Mouse (Mus musculus): Measurements from ENCODE around the gene Olfr311. TPM values are rescaled to one million over a fixed set of nuclear protein-coding genes. Genes with fewer than 3 reads are reported as not detected.
"Not testable (repeated sequence)": the region's sequence is repeated elsewhere in the genome, so short reads cannot be mapped to it uniquely, and the experiment has no call there.

Gene Olfr311
- not detected for total RNA-seq (2021)

DNA sequence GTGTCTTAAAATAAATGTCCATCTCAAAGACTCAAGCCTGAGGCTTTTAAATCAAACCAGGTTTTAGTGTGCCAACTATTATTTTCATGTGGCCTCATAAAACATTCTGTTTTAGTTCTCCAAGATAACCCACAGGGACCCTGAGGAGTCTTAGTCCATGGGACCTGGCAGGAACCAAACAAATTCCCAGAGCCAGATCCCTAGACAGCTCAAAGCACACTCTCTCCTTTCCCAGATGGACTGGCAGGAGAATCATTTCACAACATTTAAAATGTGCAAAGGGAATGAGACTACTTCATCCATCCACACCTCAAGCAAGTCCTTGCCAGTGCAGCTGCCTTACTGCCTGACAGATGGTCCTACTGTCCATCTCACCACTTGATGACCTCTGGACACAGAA is at the start of gene Olfr311:
TSS of gene Olfr311 (plus strand) at position 301 of the 400 bp plus-strand sequence.
- DNase-seq; intact Hi-C loops (cut with DNase I): not testable (repeated sequence)

DNA sequence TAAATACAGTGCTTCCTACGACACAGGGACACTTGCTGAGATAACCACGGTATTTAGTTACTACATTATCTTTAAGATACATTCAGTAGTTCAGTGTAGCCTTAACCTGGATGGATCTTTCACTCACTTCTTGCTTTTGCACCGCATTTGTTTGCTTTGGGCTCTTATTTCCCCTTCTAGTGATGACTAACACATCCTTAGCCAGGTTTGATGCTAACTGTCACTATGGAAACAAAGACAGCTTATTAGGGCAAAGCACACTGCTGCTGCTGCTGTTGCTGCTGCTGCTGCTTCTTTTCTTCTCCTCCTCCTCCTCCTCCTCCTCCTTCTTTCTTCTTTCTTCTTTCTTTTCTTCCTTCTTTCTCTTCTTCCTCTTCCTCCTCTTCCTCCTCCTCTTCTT is 49.5 kb upstream of the Olfr311 start:
- intact Hi-C loops (cut with DNase I) = no loop called here
- no peak for DNase-seq

DNA sequence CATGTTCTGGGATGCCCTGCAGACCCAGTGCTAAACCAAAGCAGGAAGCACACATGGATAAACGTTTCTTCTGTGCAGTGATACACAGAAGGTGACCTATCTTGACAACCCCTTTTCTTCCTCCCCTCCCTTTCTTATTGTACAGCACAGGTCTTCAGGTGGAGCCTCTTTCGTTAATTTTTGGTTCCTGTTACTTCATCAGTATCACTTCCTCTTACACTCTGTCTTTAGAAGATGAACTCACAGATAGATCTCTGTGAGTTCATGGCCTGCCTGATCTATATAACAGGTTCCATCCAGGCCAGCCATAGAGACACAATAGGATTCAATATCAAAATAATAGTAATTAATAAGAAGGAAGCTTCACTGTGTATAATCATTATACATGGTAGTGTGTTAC is 49.0 kb upstream of the Olfr311 start:
- intact Hi-C loops (cut with DNase I) = no loop called here
- DNase-seq = no peak

DNA sequence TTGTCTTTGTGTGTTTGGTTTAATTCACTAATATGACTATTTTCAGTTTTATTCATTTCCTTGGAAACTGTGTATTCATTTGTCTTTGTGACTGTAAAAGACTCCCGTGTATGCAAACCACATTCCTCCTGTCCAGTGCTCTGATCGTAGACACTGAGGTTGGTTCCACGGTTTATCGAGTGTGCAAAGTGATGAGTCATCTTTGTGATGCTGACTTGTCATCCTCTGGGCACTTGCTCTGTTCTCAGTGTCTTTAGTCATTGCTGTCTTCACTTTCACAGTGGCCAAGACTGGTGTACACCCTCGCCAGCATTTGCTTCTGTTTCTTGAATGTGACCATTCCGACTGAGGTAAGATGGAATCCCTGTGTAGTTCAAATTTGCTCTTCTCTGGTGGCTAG is 48.4 kb upstream of the Olfr311 start:
- DNase-seq = no peak
- intact Hi-C loops (cut with DNase I) = no loop called here

DNA sequence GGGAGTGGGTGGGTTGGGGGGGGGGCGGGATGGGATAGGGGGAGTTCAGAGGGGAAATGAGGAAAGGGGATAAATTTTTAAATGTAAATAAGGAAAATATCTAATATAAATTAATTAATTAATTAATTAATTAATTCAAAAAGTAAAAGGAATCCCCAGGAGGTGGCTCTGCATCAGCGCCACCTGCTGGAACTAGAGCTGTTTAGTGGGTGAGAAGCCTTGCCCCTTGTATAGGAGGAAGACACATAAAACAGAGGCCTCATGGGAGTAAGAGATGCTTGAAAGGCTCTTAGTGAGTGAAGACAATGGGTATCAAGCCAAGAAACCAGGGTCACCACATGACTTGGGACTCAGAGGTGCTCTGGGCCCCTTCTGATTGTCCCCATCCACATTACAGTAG is 43.2 kb upstream of the Olfr311 start:
- DNase-seq = no peak

DNA sequence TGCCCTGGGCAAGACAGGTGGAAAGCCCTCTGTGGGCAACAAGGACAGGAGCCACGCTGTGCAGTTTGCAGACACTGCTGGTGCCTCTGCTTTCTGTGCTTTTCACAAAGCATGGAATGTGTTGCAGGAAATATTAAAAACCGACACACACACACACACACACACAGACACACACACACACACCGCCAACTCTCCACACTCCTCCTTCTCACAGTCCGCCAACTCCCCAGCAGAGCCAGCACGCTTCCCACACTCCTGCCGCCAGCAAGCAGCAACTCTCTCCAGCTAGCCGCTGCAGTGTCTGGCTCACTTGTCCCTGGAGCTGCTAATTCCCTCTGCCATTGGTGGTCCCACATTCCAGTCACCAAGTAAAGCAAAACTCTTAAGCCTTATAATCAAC is 42.2 kb upstream of the Olfr311 start:
- intact Hi-C loops (cut with DNase I) = no loop called here
- peak; percentile 7 to 34 for DNase-seq

More for the DNA sequence above, 43.2 kb upstream of the Olfr311 start:
- intact Hi-C loops (cut with DNase I) = no loop called here

DNA sequence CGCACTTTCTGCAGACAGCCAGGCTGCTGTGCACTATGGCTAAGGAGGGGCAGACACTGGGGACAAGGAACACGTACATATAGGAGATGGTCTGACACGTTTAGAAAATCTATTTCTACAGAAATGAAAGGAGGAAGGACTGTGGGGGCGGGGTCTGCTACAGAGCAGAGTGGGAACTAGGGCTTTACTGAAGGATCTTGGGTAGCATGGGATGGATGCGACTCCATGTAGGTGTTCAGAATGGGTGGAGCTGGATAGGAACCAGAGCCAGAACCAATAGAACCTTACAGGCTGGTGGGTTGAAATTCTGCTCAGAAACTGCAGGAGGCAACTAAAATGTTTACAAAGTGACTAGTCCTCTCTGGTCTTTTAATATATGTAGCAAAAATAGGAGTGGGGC is 39.3 kb upstream of the Olfr311 start:
- intact Hi-C loops (cut with DNase I) = no loop called here
- DNase-seq = no peak

DNA sequence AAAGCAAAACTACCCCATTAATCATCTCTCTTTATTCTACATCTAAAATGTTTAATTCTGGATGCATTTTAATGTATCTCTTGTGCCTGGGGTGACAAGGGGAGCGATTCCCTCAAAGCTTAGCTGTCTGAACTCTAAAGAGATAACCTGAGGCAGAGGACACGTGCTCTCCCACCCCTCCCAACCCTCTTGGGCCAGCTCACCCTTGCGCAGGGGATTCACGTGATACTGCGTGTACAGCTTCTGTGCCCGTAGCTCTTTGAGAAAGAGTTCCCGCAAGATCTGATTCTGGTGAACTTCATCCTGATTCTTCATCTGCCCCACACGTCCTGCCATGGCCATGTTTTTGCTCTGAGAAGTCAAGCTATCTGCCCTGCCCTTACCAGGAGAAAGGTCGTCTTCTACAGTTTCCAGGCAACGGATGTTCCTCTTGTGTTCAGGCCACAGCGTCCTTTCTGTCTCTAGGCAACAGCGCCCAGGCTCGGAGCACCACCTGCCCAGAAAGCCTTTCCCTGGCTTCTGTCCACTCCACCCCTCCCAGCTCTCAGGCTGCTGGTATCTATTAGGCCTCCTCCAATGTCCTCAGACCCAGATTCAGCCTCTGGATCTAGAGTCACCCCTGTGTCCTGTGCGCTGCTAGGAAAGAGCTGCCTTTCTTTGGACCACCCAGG is 37.4 kb upstream of the Olfr311 start, which contains the start of gene Fam183b:
TSS of gene Fam183b (minus strand) at position 403 of the 671 bp plus-strand sequence.
- intact Hi-C loops (cut with DNase I) = no loop called here
- DNase-seq = peak; percentile 23 to 29

DNA sequence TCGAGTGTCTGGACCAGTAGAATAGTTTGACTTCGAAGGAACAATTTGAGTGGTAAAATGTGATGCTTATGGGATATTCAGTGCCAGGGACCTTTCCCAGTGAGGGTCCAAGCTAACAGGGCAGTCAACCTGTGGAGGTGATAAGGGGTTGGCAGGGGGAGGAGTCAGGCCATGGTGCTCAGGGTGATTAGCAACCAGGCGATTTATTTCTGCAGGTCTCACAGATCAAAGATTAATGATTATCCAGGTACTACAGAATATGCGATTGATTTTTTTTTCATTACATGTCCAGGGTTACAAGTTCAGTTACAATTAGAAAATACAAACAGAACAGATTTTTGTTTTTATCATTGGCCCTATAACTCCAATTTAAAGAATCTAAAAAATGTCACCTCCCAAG is 35.2 kb upstream of the Olfr311 start:
- DNase-seq = no peak
- intact Hi-C loops (cut with DNase I) = no loop called here

DNA sequence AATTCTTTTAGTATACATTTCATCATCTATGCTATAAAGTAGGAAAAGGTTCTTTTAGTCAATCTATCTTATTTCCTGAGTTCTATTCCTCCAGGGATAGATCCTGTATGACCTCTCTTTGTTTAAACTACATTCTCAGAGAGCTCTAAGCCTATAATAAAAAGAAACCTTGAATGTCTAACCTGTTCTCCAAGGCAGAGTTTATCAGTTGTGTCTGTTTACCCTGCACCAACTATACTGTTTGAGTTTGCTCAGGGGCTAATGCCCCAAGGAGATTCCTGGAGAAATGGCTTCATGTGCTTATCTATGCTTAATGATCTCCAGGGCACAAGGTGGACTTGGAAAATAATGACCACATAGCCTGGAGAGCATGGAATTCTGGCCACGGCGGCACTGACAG is 34.7 kb upstream of the Olfr311 start:
- intact Hi-C loops (cut with DNase I) = no loop called here
- DNase-seq = no peak

DNA sequence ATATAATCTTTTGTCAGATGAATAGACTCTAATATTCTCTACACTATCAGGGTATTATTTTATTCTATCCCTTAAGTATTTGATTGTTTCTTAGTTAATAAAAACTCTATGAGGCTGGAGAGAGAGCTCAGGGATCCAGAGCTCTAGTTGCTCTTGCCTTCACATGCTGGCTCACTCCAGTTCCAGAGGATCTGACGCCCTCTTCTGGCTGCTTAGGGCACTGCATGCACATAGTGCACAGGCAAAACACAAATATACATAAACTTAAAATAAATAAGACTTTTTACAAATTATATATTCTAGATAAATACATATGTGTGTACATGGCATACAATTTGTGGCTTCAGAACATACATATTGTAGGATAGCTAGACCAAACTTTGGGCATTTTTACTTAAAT is 27.1 kb upstream of the Olfr311 start:
- no peak for DNase-seq
- intact Hi-C loops (cut with DNase I) = no loop called here

DNA sequence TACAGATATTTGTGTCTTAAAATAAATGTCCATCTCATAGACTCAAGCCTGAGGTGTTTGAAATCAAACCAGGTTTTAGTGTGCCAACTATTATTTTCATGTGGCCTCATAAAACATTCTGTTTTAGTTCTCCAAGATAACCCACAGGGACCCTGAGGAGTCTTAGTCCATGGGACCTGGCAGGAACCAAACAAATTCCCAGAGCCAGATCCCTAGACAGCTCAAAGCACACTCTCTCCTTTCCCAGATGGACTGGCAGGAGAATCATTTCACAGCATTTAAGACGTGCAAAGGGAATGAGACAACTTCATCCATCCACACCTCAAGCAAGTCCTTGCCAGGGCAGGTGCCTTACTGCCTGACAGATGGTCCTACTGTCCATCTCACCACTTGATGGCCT is 24.4 kb upstream of the Olfr311 start, which contains the start of gene Olfr313:
TSS of gene Olfr313 (plus strand) at position 301 of the 400 bp plus-strand sequence.
- intact Hi-C loops (cut with DNase I); DNase-seq: not testable (repeated sequence)

DNA sequence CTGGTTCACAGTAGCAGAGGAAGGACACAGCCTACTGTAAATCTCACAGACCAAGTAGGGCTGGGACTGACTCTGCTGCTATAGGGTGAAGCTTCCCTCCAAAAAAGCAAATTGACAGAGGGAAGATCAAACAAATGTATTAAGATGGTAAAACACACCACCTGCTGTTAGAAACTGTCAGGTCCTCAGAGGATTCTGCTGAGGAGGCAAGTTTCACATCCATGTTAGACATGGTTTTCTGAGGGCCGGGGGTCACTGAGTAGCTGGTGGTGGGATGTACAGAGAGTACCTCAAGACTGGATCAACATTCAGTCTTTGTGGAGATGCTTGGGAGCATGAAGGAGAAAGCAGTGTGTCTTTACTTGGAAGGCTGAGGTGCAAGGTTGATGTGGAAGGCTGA is 23.4 kb upstream of the Olfr311 start:
- DNase-seq = no peak
- intact Hi-C loops (cut with DNase I) = no loop called here

DNA sequence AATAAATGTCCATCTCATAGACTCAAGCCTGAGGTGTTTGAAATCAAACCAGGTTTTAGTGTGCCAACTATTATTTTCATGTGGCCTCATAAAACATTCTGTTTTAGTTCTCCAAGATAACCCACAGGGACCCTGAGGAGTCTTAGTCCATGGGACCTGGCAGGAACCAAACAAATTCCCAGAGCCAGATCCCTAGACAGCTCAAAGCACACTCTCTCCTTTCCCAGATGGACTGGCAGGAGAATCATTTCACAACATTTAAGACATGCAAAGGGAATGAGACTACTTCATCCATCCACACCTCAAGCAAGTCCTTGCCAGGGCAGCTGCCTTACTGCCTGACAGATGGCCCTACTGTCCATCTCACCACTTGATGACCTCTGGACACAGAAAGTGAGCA is 10.1 kb upstream of the Olfr311 start, which contains the start of gene Olfr312:
TSS of gene Olfr312 (plus strand) at position 301 of the 400 bp plus-strand sequence.
- intact Hi-C loops (cut with DNase I); DNase-seq: not testable (repeated sequence)

DNA sequence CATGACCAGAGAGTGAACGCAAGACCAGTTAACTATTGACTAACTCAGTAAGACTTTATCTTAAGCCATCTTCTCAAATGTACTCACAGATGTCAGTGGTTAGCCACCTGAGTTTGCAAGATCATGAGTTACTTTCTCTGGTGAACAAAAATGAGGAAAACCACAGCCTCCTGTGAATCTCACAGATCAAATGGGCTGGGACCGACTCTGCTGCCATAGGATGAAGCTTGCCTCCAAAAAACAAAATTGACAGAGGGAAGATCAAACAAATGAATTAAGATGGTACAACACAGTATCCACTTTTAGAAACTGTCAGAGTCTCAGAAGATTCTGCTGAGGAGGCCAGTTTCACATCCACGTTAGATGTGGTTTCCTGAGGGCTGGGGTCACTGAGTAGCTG is 9.3 kb upstream of the Olfr311 start:
- intact Hi-C loops (cut with DNase I) = no loop called here
- DNase-seq = no peak

DNA sequence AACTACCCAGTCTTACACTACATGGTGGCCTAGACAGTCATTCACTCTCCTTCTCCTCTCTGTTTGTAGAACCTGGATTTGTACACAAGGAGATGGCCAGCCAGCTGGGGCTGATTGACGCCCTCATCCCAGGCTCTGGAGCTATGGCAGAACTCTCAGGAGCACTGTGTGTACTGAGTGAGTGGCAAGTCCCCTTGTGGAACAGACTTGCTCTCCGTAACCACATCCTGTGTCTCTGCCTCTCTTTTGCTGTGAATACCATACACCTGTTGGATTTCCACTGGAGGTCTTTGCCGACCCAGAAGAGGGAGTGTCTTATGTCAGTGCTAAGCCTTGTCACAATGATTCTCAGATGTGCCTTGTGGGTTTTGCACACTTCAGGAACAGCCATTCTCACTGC is 6.5 kb upstream of the Olfr311 start:
- DNase-seq; intact Hi-C loops (cut with DNase I): not testable (repeated sequence)

DNA sequence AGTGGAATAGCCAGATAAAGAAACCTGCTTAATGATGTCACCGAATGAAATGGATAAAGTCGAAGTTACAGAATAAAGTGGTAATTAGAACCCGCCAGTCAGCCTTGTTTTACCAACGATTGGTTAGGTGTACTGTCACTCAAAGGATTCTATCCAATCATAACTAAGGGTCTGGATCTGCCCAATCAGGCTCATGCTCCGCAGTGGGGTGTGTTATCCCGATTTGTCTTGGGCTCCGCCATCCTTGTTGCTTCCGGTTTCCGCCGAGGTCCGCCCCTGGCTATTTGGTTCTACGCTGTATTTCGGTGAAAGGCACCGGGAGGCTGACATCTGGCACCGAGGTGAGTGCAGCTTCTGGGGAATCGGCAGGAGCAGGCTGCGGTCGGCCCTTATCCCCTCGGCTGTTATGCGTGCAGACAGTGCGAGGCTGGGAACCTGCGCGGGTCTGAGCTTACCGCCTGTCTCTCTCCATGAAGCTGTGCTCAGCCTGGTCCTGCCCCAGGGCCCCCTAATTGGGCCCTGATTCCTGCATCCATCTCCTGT is 7.9 kb downstream of the Olfr311 start, which contains the start of gene Gm12258:
TSS of gene Gm12258 (plus strand) at position 240 of the 543 bp plus-strand sequence.
- DNase-seq = peak; percentile 96 to 97
- intact Hi-C loops (cut with DNase I) = no loop called here

DNA sequence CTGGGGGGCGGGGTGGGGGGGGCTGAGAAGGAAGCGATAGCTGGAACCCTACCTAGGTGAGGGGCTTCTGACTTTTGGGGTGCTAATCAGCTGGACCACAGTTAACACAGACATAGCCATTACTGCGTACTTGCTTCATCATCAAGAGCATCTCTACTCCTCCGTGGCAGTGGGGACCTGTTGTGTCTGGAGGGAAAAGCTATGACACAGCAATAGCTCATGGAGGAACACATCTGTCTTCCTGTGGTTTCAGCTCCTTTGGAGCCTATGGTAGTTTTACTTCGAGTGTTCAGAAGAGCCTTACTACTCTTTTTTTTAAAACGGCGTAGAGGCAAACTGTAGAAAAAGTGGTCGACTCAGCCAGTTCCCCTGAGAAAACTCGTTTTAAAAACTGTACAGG is 8.6 kb downstream of the Olfr311 start:
- intact Hi-C loops (cut with DNase I) = no loop called here
- no peak for DNase-seq

DNA sequence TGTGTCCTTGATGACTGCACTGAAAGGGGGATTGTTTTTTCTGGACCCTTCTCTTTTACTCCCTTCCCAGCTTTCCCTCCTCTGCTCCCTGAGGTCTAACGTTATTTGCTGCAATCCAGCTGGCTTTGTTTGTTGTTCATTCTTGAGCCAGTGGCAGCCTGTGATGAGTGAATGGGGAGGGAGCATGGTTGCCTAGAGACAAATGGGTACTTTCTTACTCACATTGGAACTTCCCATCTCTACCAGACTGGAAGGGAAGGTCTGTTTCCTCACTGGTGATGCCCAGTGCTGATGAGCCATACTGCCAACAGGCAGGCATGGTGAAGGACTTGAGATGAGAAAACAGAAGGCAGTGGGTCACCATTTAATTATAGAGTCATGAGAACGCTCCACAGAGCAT is 10.7 kb downstream of the Olfr311 start:
- no peak for DNase-seq
- intact Hi-C loops (cut with DNase I) = no loop called here

DNA sequence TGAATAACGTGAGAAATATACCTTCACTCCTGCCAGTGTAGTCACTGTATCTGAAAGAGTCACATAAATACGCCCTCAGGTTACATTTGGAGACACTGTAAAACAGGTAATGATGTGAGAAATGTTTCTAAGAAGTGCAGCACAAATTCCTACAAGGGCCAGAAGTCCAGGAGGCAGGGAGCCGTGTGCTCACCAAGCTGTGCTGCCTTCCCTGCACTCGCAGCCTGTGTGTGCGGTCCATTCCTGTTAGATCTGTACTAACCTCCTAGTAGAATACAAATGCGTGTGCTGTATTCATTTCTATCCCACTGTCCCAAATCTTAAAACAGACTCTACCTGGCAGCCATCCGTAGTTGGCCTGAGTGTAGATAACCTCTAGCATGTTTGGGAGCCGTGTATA is 21.7 kb downstream of the Olfr311 start:
- intact Hi-C loops (cut with DNase I) = no loop called here
- no peak for DNase-seq

DNA sequence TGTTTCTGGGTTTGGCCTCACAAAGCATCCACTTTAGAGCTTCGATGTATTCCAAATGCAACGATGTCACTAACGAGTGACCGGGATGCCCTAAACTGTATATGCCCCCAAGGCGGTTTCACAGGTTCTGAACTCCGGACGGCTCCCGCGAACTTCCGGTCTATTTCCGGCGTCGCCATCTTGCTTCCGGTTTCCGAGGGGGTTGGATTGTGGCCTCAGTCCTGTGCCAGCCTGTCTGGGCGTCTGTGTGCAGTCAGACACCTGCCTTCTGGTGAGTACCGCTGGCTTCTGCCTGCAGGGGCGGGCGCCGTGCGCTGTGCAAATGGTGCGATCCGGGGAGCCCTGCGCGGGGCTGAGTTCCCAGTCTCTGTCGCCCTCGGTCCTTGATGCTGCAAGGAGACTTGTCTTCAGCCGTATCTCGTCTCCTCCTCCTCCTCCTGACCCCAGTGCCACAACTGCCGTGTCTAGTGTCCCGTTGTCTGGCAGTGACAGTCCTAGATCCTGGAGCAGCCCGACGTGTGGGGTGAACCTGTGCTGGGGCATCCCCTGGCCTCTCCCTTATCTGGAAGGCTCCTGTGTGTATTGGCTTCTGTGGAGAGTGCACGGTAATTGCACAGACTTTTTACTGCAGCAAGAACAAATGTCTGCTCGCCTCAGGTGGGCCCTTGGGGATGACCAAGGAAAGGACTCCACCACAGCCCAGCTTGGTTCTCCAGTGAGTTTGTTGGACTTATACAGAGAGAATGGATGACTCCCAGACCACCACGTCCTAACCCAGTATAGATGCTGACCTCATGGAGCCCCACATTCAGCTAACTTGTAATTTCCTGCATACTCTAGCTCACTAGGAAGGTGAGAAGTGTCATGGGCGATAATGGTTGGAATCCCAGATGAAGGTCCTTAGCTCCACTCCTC is 28.2 kb downstream of the Olfr311 start, which contains the start of gene 2810021J22Rik:
TSS of gene 2810021J22Rik (plus strand) at position 178 of the 915 bp plus-strand sequence.
- intact Hi-C loops (cut with DNase I) = no loop called here
- DNase-seq = peak; percentile 83 to 87

Data from heart, postnatal 10 days (tissue).